Mouse (Mus musculus) heart, postnatal 36 days (tissue): ENCODE measurements at regions not wholly inside any gene's neighbourhood (a gene's known extent, or its start where the extent isn't known, plus 50 kb on each side); places are given as distances from the start of the nearest gene placed in this dataset.

ENCODE experiments used
- DNase-seq, 2 experiments: peaks; one replicate each; pipeline ENCODE4 v3.0.0; 2021 to 2022
- intact Hi-C: fragments of 180-260 bp; cut with DNase I; formaldehyde crosslinking; loops from one replicate; pipeline ENCODE4 v1.15.1; 2025

DNA sequence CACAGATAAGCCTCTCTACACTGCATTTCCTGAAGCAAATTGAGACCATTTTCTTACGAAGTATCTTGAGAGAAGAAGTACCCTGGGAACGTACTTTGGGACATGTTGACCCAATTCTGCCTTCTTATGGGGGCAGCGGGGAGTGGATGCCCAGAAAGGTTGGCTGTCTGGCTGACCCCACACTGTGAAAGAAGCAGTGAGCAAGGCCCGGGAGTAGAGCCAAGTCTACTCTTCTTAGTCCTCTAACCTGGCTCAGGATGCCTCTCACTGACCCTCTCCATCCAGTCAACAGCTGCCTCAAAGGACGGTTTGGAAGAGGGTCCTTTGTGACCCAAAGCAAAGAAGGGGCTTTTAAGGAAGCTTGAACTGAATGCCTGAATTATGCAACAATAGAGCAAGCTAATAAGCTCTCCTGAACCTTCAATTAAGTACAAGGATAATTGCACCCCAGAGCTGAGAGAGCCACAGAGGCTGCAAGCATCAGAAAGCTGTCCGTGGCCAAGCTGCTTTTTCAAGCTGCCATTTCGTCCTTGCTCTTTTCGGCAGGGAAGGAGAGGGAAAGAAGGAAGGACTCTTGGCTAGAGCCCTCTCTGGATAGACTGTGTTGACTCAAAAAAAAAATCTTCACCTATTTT is 70.3 kb downstream of the Pctp start:
- DNase-seq: no peak

DNA sequence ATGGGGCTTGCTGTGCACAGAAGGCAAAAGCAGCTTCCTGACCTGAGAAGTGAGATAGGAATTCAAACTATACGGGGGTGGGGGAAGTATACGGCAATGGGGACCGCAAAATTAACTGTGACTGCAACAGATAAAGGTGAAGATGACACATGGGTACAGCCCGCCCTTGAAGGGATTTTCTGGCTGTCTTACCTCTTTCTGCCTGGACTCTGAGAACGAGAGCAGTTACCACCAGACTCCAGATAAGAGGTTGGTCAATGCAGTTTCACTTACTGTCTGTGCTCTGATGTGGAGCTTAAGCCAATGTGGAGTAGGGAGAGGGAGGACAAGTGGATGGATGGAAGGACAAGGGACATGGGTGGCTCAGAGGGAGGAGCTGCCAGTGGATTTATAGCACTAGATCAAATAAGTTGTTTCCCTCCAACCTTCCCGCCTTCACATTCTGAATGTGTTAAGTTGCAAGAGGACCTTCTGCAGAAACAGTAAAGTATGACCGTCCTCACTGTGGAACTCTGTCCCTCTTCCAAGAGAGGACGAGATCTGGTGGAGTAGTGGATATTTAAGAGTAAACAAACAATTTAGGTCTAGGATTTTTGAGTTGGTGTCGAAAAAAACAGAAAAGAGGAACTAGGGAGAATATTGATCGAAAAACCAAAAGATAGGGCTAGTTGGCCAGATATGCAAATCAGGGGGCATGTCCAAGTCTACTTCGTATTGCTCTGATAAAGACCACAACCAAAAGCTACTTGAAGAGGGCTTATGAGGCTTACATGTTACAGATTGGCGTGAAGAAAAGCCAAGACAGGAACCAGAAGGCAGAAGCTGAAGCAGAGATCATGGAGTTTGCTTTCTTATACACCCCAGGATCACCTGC is 73.3 kb downstream of the Pctp start:
- DNase-seq: no peak
- intact Hi-C loops: no loop called here

More for the DNA sequence above, 70.3 kb downstream of the Pctp start:
- intact Hi-C loops: no loop called here

GRCm38 (mm10) chr11:89927483-89928156 is 75.1 kb downstream of the Pctp start:
- DNase-seq: no peak
- intact Hi-C loops: no loop called here

- intact Hi-C loops: no loop called here
- no peak for DNase-seq
These were observed 80.1 kb downstream of the Pctp start for GRCm38 (mm10) chr11:89922551-89922950.

DNA sequence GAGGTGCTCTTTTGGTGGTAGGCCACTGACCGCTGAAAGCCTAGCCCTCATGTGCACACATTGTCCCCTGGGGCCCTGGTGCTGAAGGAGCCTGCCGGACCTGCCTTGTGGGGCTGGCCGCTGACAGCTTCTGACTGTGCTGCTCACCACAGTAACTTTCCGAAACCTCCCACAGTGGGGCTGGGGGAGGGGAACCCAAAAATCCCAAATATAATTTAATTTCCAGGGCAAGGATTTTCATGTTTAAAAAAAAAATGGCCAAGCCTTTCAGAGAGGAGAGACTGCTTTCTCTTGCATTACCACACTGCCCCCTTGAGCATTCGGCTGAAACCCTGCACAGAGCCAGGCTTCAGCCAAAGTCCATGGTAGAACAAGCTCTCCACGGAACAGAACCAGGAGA is 81.5 kb downstream of the Pctp start:
- intact Hi-C loops: no loop called here
- no peak for DNase-seq

GRCm38 (mm10) chr11:89915795-89916194 is 86.9 kb downstream of the Pctp start:
- intact Hi-C loops: loop anchor here (10.0 kb wide), 1 partner anchor 751 kb away; no protein-coding TSS in a partner anchor

DNA sequence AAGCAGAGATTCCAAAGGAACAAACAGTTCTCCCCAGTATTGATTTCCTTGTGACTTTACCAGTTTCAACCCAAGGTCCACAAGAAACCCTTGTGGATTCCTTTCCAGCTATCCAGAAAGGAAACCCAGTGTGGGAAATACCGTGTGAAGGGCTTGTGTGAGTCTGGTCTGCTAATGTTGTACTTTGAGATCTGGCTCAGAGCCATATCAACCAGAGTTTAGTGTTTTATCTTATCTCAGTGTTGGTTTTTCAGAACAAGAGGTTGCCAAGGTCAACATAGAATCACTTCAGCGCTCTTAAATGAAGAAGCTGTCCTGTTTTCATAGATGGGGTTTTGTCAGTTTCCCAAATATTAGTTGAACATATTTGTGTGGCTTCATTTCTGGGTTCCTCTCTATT is 88.1 kb downstream of the Pctp start:
- no peak for DNase-seq
- intact Hi-C loops: loop anchor here (10.0 kb wide), 1 partner anchor 750 kb away; no protein-coding TSS in a partner anchor

More at GRCm38 (mm10) chr11:89915795-89916194, 86.9 kb downstream of the Pctp start:
- no peak for DNase-seq

- intact Hi-C loops: no loop called here
- no peak for DNase-seq
These were observed 101.4 kb downstream of the Pctp start for GRCm38 (mm10) chr11:89901241-89901740.

DNA sequence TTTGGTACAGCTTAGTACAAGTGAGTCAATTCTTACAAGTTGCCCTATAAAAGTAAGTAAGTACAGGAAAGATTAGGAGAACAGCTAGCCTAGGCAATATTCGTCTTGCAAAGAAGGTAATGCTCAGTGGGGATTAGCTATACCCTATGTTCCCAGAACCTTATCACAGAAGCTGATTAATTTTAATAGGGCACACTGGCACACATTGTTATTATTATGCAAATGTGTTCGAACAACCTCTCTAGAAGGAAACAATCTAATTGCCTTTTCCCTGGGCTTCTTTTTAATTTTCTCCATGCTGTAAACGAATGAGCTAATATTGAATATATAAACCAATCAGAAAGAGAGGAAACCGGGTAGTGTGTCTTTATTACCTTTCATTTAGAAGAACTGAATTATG is 104.2 kb downstream of the Pctp start:
- no peak for DNase-seq
- intact Hi-C loops: no loop called here

GRCm38 (mm10) chr11:89896854-89897253 is 105.8 kb downstream of the Pctp start:
- DNase-seq: no peak
- intact Hi-C loops: no loop called here

GRCm38 (mm10) chr11:89871587-89871986 is 94.1 kb upstream of the Ankfn1 start:
- DNase-seq: no peak
- intact Hi-C loops: no loop called here

DNA sequence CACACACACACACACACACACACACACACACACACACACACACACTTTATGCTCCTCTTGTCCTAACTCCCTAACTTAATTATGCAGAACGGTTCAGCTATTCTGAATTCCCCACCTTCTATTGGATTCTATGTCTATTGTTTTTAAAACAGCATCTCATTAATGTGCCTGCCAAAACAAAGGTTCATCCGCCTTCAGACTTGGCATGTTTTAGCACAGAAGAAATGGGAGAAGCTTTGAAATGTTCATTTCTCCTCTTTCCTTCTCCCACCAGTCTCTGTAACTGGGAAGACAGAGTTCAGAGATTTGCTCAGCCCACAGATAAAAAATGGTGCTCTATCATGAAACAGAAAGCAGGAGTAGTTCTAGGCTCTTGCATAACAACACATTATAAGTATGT is 90.1 kb upstream of the Ankfn1 start:
- no peak for DNase-seq
- intact Hi-C loops: no loop called here

DNA sequence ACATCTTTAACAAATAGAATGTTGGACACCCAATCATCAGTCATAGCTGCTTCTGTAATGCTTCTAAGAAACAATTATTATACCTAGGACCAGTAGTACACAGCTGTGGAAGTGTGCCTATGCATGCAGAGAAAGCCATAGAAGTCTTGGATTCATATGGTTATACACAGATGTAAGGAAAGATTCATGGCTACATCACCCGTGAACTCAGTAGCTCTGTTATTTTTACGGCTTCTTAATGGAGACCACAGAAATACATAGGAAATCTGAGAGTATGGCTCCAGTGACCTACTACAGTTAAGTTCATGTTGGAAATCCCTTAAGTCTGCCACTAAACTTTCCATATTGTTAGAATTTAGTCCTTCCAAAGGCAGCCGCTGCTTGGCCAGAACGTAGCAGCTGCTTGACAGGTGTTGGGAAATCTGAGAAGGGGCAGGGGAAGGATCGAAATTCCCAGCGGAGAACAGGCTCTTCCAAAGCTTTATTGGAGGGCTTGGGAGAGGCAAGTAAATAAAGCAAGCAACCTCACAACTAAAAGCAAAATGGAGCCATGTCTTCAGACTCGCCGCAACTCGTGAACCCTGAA is 78.8 kb upstream of the Ankfn1 start:
- DNase-seq: no peak
- intact Hi-C loops: no loop called here

GRCm38 (mm10) chr11:89841853-89842252 is 64.4 kb upstream of the Ankfn1 start:
- no peak for DNase-seq
- intact Hi-C loops: no loop called here

DNA sequence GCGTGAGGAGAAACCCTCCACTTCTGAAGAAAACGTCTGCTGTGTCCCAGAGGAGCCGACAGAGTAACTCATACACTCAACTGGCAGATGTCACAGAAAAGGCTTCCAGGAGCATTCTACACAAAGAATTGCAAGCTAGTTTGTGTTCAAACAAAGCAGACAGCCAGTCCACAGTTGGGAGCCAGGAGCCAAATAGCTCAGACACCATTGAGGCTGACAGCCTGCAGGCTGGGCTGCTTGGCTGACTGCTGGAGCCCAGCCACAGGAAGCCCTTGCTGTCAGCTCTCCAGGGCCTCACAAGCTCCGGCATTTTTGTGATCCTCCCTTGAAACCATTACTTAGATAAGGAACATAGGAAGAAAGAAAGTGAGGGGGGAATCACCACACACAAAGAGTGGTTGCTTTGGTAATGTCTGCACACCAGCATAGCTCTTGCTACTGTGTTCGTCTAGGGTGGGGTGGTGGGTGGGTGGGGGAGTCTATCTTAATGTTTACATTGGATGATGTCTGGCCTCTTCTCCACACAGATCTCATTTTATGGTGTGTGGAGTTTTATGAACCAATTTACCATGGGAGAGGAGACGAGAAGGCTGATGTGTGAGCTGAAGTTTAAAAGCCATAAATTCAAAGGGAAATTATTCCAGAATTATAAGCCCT is 62.3 kb upstream of the Ankfn1 start:
- DNase-seq: peak; percentile 1 to 11

GRCm38 (mm10) chr11:89837995-89838394 is 60.5 kb upstream of the Ankfn1 start:
- intact Hi-C loops: no loop called here
- no peak for DNase-seq

More for the DNA sequence above, 62.3 kb upstream of the Ankfn1 start:
- intact Hi-C loops: no loop called here

GRCm38 (mm10) chr11:89836897-89837296 is 59.4 kb upstream of the Ankfn1 start:
- DNase-seq: no peak
- intact Hi-C loops: no loop called here

DNA sequence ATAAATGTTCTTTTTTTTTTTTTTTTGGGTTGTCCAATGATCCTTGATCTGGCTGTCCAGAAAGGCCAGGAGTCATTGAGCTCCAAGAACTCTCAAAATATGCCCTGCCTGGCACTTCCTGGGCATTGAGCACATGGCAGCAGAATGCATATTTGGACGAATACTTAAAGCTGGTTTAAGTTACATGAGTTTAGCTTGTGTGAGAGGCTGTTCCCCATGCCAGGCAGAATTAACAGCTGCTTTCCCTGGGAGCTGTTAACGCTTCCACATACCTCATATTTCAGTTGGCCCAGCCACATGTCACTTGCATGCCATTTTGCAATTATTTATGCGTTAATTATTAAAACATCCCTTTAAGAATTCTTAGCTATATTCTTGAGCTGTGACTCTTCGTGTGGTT is 56.6 kb upstream of the Ankfn1 start:
- DNase-seq: no peak
- intact Hi-C loops: no loop called here

GRCm38 (mm10) chr11:89831577-89832110 is 54.2 kb upstream of the Ankfn1 start:
- intact Hi-C loops: no loop called here
- no peak for DNase-seq
